Mouse (Mus musculus) adrenal gland, adult 2 months (tissue): ENCODE data around the gene Mrpl10. TPM values are rescaled to one million over a fixed set of nuclear protein-coding genes. Genes with fewer than 3 reads are reported as not detected.

Experiments used
- DNase-seq: peaks from one replicate; pipeline ENCODE4 v3.0.0; 2021
- microRNA-seq, 2 experiments: library from miRNA; unstranded; fragments of <30 nt; microRNA quantifications; one replicate each; pipeline ENCODE4 v1.2.0; 2021
- polyA plus RNA-seq: library from polyadenylated mRNA; depleted of rRNA; stranded (reverse); fragments of >200 nt; gene quantifications from 2 replicates; pipeline ENCODE4 v1.2.3, GENCODE M21; 2012; rRNA removed
- total RNA-seq, 2 experiments: library from RNA; stranded (reverse); gene quantifications; 2 replicates each; pipeline ENCODE4 v1.2.3; 2021

The Mrpl10 gene
- total and polyA plus RNA-seq, 3 experiments: 130 to 197 (median 154) TPM

- no peak for DNase-seq
These were observed 25.4 kb downstream of the Mrpl10 start for GRCm38 (mm10) chr11:97066656-97067360.

- no peak for DNase-seq
These were observed 28.0 kb downstream of the Mrpl10 start for GRCm38 (mm10) chr11:97069333-97069732.

- DNase-seq: no peak
These were observed 28.4 kb downstream of the Mrpl10 start for GRCm38 (mm10) chr11:97069770-97070169.

GRCm38 (mm10) chr11:97071129-97071528 lies 29.8 kb downstream of the Mrpl10 start:
- DNase-seq: no peak

- DNase-seq: no peak
These were observed 31.2 kb downstream of the Mrpl10 start for GRCm38 (mm10) chr11:97072533-97072932.

- DNase-seq: no peak
These were observed 32.9 kb downstream of the Mrpl10 start for GRCm38 (mm10) chr11:97074235-97074634.

- DNase-seq: no peak
These were observed 37.4 kb downstream of the Mrpl10 start for GRCm38 (mm10) chr11:97078751-97079150.

GRCm38 (mm10) chr11:97080291-97080690 lies 38.9 kb downstream of the Mrpl10 start:
- DNase-seq: no peak

GRCm38 (mm10) chr11:97082977-97083376 lies 41.6 kb downstream of the Mrpl10 start:
- DNase-seq: peak; percentile 48

GRCm38 (mm10) chr11:97083401-97084140 lies 42.2 kb downstream of the Mrpl10 start:
- peak; percentile 79 for DNase-seq

GRCm38 (mm10) chr11:97084821-97085505 lies 43.6 kb downstream of the Mrpl10 start:
- no peak for DNase-seq

- no peak for DNase-seq
These were observed 45.0 kb downstream of the Mrpl10 start for GRCm38 (mm10) chr11:97086365-97086764.

- no peak for DNase-seq
These were observed 53.2 kb downstream of the Mrpl10 start for GRCm38 (mm10) chr11:97094600-97094999.

- DNase-seq: peak; percentile 29
These were observed 57.4 kb downstream of the Mrpl10 start for GRCm38 (mm10) chr11:97098791-97099190.

Small RNA genes lying within 50 kb of the gene (microRNA-seq; reads per million reads assigned to microRNA genes)
- gene Mir8103: 0 to 1.1 reads per million in 2 experiments

Other genes with a start within 250 kb of the Mrpl10 start
- 100 to 1,000 TPM; 497 to 817 TPM for gene Nfe2l1, start 211.6 kb upstream of the Mrpl10 start, total RNA-seq
- gene Nfe2l1, start 211.6 kb upstream of the Mrpl10 start, polyA plus RNA-seq: 504 and 806 TPM in 2 replicates
- 10 to 100 TPM; 57.1 to 76.8 TPM for gene Copz2, start 191.7 kb upstream of the Mrpl10 start, total RNA-seq
- 90.7 and 107 TPM in 2 replicates for gene Copz2, start 191.7 kb upstream of the Mrpl10 start, polyA plus RNA-seq
- 10 to 100 TPM; 39.8 to 52.9 TPM for gene Cdk5rap3, start 125.1 kb upstream of the Mrpl10 start, total RNA-seq
- gene Cdk5rap3, start 125.1 kb upstream of the Mrpl10 start, polyA plus RNA-seq: 32.8 and 35.4 TPM in 2 replicates
- gene Prr15l, start 113.5 kb upstream of the Mrpl10 start, total RNA-seq: under 1 TPM; 0.52 to 0.66 TPM
- not detected in 2 replicates for gene Prr15l, start 113.5 kb upstream of the Mrpl10 start, polyA plus RNA-seq
- gene Pnpo, start 97.6 kb upstream of the Mrpl10 start, total RNA-seq: 10 to 100 TPM; 29.3 to 37.4 TPM
- 43.0 and 52.9 TPM in 2 replicates for gene Pnpo, start 97.6 kb upstream of the Mrpl10 start, polyA plus RNA-seq
- 10 to 100 TPM; 15.4 to 18.6 TPM for gene Sp2, start 58.6 kb upstream of the Mrpl10 start, total RNA-seq
- gene Sp2, start 58.6 kb upstream of the Mrpl10 start, polyA plus RNA-seq: 15.2 and 19.3 TPM in 2 replicates
- under 1 TPM; 0.09 to 0.24 TPM for gene Sp6, start 28.2 kb upstream of the Mrpl10 start, total RNA-seq
- 0.10 and 0.31 TPM in 2 replicates for gene Sp6, start 28.2 kb upstream of the Mrpl10 start, polyA plus RNA-seq
- 10 to 100 TPM; 13.3 to 25.0 TPM for gene Scrn2, start 11.6 kb upstream of the Mrpl10 start, total RNA-seq
- 27.6 and 28.6 TPM in 2 replicates for gene Scrn2, start 11.6 kb upstream of the Mrpl10 start, polyA plus RNA-seq
- gene Lrrc46, start 153 bp upstream of the Mrpl10 start, total RNA-seq: 1 to 10 TPM in 1 of 2 experiments, under 1 TPM in 1; 0.98 to 1.1 TPM
- 0.47 and 0.50 TPM in 2 replicates for gene Lrrc46, start 153 bp upstream of the Mrpl10 start, polyA plus RNA-seq
- gene Osbpl7, start 9.1 kb downstream of the Mrpl10 start, total RNA-seq: 10 to 100 TPM in 1 of 2 experiments, 1 to 10 TPM in 1; 7.4 to 12.7 TPM
- gene Osbpl7, start 9.1 kb downstream of the Mrpl10 start, polyA plus RNA-seq: 14.8 and 16.0 TPM in 2 replicates
- gene Tbx21, start 73.8 kb downstream of the Mrpl10 start, total RNA-seq: under 1 TPM; 0.26 to 0.31 TPM
- gene Tbx21, start 73.8 kb downstream of the Mrpl10 start, polyA plus RNA-seq: 0.53 and 0.73 TPM in 2 replicates
- 10 to 100 TPM in 1 of 2 experiments, 1 to 10 TPM in 1; 9.7 to 13.1 TPM for gene Tbkbp1, start 109.9 kb downstream of the Mrpl10 start, total RNA-seq
- 33.8 and 53.8 TPM in 2 replicates for gene Tbkbp1, start 109.9 kb downstream of the Mrpl10 start, polyA plus RNA-seq
- gene Kpnb1, start 146.3 kb downstream of the Mrpl10 start, total RNA-seq: 100 to 1,000 TPM in 1 of 2 experiments, 10 to 100 TPM in 1; 98.1 to 113 TPM
- gene Kpnb1, start 146.3 kb downstream of the Mrpl10 start, polyA plus RNA-seq: 8.8 and 11.4 TPM in 2 replicates
- gene Npepps, start 239.1 kb downstream of the Mrpl10 start, total RNA-seq: 10 to 100 TPM; 69.2 to 70.2 TPM
- 29.8 and 34.3 TPM in 2 replicates for gene Npepps, start 239.1 kb downstream of the Mrpl10 start, polyA plus RNA-seq